Mouse (Mus musculus) Muller cell, postnatal 12 days (primary cell): ENCODE measurements at regions not wholly inside any gene's neighbourhood (a gene's known extent, or its start where the extent isn't known, plus 50 kb on each side); places are given as distances from the start of the nearest gene placed in this dataset.
"Not testable (repeated sequence)": the region's sequence is repeated elsewhere in the genome, so short reads cannot be mapped to it uniquely, and the experiment has no call there.

ENCODE experiments used
- DNase-seq: peaks from one replicate; pipeline ENCODE4 v3.0.0-alpha.2; 2015; ENCODE audit errors: inconsistent ontology term

- no peak for DNase-seq
Measured at GRCm38 (mm10) chr2:94772801-94773200, 334.9 kb upstream of the Api5 start.

- no peak for DNase-seq
Measured at GRCm38 (mm10) chr2:94772268-94772667, 334.3 kb upstream of the Api5 start.

GRCm38 (mm10) chr2:94766524-94766923 is 328.6 kb upstream of the Api5 start:
- DNase-seq = no peak

- DNase-seq = peak; percentile 1
Measured at GRCm38 (mm10) chr2:94764852-94765435, 327.0 kb upstream of the Api5 start.

- DNase-seq = peak; percentile 7
Measured at GRCm38 (mm10) chr2:94764451-94764850, 326.5 kb upstream of the Api5 start.

- peak; percentile 58 for DNase-seq
Measured at GRCm38 (mm10) chr2:94748161-94748711, 310.3 kb upstream of the Api5 start.

GRCm38 (mm10) chr2:94729791-94730190 is 291.9 kb upstream of the Api5 start:
- peak; percentile 13 for DNase-seq

- DNase-seq = no peak
Measured at GRCm38 (mm10) chr2:94699383-94699782, 261.4 kb upstream of the Api5 start.

GRCm38 (mm10) chr2:94695212-94695611 is 257.3 kb upstream of the Api5 start:
- DNase-seq = no peak

- DNase-seq = no peak
Measured at GRCm38 (mm10) chr2:94690560-94690959, 252.6 kb upstream of the Api5 start.

- DNase-seq = not testable (repeated sequence)
Measured at GRCm38 (mm10) chr2:94685619-94686018, 247.7 kb upstream of the Api5 start.

- DNase-seq = no peak
Measured at GRCm38 (mm10) chr2:94680096-94680765, 242.3 kb upstream of the Api5 start.

GRCm38 (mm10) chr2:94665850-94666249 is 227.9 kb upstream of the Api5 start:
- DNase-seq = no peak

- no peak for DNase-seq
Measured at GRCm38 (mm10) chr2:94658426-94658825, 220.5 kb upstream of the Api5 start.
